Mouse (Mus musculus) limb, embryonic 11.5 days (tissue): ENCODE data around the gene Tcn2. TPM values are rescaled to one million over a fixed set of nuclear protein-coding genes. Genes with fewer than 3 reads are reported as not detected.
A peak's percentile ranks its signal among the peaks of the same experiment; 100 is the strongest.
"Not testable (repeated sequence)": the region's sequence is repeated elsewhere in the genome, so short reads cannot be mapped to it uniquely, and the experiment has no call there.

Experiments used
- ATAC-seq: fragments of 200-750 bp; cut with Nextera tagmentation; 2 replicates; pipeline ENCODE4 v1.8.0; 2017; ENCODE audit warnings: low read depth; ENCODE audit not compliant: insufficient number of reproducible peaks, low FRiP score, low TSS enrichment
- DNase-seq: peaks from one replicate; pipeline ENCODE4 v3.0.0-alpha.2; 2015; ENCODE audit warnings: low spot score
- H3K27ac ChIP-seq: fragments of 300-500 bp; sonication (generic); replicated peaks from 2 replicates; pipeline ENCODE4 v1.5.1; 2014; ENCODE audit warnings: low read depth, mild to moderate bottlenecking, low read length
- H3K27me3 ChIP-seq: fragments of 300-500 bp; sonication (generic); 2 replicates; pipeline ENCODE4 v1.6.1; 2014; ENCODE audit warnings: mild to moderate bottlenecking, low read length, mixed read lengths; ENCODE audit not compliant: control insufficient read depth, insufficient read depth
- H3K36me3 ChIP-seq: fragments of 300-500 bp; sonication (generic); 2 replicates; pipeline ENCODE4 v1.6.1; 2014; ENCODE audit warnings: mild to moderate bottlenecking, low read length, moderate library complexity, mixed read lengths; ENCODE audit not compliant: control insufficient read depth, insufficient read depth
- H3K4me1 ChIP-seq: fragments of 300-500 bp; sonication (generic); 2 replicates; pipeline ENCODE4 v1.6.1; 2014; ENCODE audit warnings: low read length, mixed read lengths; ENCODE audit not compliant: control insufficient read depth, insufficient read depth
- H3K4me2 ChIP-seq: fragments of 300-500 bp; sonication (generic); 2 replicates; pipeline ENCODE4 v1.6.1; 2014; ENCODE audit warnings: low read depth, mild to moderate bottlenecking, moderate library complexity; ENCODE audit not compliant: severe bottlenecking
- H3K4me3 ChIP-seq: fragments of 300-500 bp; sonication (generic); 2 replicates; pipeline ENCODE4 v1.5.1; 2014; ENCODE audit warnings: low read depth, low read length
- H3K9ac ChIP-seq: fragments of 300-500 bp; sonication (generic); 2 replicates; pipeline ENCODE4 v1.6.1; 2014; ENCODE audit warnings: mild to moderate bottlenecking, low read length
- H3K9me3 ChIP-seq: fragments of 300-500 bp; sonication (generic); 2 replicates; pipeline ENCODE4 v1.6.1; 2016; ENCODE audit warnings: low read length; ENCODE audit not compliant: control insufficient read depth
- WGBS: fragments of 180-500 bp; shearing (Covaris S2); extraction: QIAGEN DNeasy Blood & Tissue Kit; methylation state at CpG from one replicate; pipeline ENCODE4 v1.1.7; 2014; 5-methylcytosine and 5-hydroxymethylcytosine counted together
- polyA plus RNA-seq: library from polyadenylated mRNA; unstranded; fragments of >200 nt; fragmentation: Nextera tagmentation; extraction: Ambion mirVana; gene quantifications from 2 replicates; pipeline ENCODE4 v1.2.1, GENCODE M21; 2014

Gene Tcn2
- polyA plus RNA-seq, 1 experiment from 2014 or later: 28.9 TPM

DNA sequence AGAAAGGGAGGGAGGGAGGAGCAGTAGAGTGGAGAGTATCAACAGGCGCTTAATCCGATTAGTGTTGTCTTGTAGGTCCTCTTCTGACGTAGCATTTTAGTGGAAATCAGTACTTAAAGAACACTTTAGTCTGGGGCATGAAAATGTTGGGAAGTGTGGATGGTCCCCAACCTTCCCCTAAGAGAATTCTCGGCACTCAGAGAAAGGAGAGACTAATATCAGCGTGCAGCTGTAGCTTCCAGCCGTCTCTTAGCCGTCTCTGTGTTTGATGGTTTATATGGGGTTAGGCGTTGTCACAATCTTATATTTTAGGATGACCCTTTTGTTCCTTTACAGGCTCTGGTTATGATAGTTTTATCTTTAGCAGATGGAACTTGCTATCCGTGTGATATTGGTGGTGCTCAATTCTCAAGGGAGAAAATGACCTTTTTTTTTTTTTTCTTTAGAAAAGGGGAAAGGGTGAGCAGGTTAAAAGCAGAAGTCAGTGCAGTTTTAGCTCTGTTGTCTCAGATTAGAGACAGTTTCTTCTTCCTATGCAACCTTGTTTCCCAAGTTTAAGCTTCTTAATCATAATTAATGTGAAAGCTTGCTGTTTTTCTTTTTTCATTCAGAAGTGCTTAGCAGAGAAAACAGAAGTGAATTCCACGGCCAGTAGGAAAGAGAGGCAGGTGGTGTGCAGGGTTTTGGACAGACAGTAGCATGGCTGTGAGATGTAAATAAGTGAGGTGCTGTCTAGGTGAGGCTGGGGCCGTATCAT lies 32.6 kb upstream of the Tcn2 start:
- H3K9ac ChIP-seq: peak overlapping the region; percentile 86
- H3K27me3 ChIP-seq: no peaks in the 10 kb centered on the region
- peaks cover 3% of the 10 kb centered on the region; the same call in 1 of the 2 replicates for H3K36me3 ChIP-seq
- 16% methylated on average over 11 of the region's 11 CpGs for WGBS
- H3K9me3 ChIP-seq: no peaks in the 10 kb centered on the region
- DNase-seq: no peak
- H3K4me3 ChIP-seq: peak overlapping the region; percentile 68
- peak overlapping the region; percentile 71 for H3K4me2 ChIP-seq
- no peak overlapping the region for H3K27ac ChIP-seq
- ATAC-seq: 0 out of 2 replicates have a peak, but pooled peaks have one; percentile 9
- peaks cover 3% of the 10 kb centered on the region; the same call in 1 of the 2 replicates for H3K4me1 ChIP-seq

DNA sequence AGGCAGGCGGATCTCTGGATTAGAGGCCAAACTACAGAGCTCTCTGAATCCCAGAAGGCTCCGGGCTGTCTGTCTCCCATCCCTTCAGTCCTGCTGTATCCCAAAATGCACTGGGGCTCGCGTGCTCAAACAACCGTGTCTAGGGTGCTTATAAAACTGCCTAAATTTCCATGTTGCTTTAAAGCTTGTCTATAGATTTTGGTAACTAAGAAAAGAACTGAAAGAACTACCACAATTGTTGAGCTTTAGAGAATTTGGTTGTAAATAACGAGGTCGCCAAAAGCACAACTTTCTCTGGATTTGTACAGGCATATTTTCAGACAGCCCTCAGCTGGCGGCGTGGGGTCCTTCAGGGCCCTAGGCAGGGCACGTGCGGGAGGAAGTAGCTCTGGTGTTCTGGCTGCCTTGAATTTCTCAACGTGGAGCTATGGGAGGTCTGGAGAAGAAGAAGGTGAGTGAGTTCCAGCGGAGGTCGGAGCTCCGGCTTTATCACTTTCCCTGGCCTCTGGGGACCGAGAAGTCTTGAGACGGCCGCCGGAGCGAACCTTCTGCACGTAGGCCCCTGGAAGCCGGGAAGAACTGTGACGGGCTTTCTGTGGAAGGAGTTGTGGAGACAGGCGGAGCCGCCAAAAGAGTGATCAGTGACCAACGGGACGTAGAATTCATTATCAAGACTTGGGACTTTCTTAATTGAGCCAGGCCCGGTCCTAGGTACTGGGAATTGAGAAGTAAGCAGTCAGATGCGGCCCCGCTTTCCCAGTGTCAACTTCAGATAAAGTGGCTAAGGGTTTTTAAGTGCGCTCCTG lies 31.9 kb upstream of the Tcn2 start, which contains the start of gene Pes1:
Gene Pes1, plus strand, starts transcription at position 366 of the 806 bp plus-strand sequence.
- Histone ChIP-seq H3K4me3 (peak within 1 kb of the TSS; percentile 68), H3K4me2 (peak within 1 kb of the TSS; percentile 71), H3K36me3 (peaks cover 3% of the 10 kb centered on the region; the same call in 1 of the 2 replicates), H3K9me3 (no peaks in the 10 kb centered on the region), H3K27me3 (no peaks in the 10 kb centered on the region), H3K9ac (peak within 1 kb of the TSS; percentile 86), H3K4me1 (peaks cover 3% of the 10 kb centered on the region; the same call in 1 of the 2 replicates), H3K27ac (no peak within 1 kb of the TSS)
- under 1% methylated on average over 31 of the region's 31 CpGs for WGBS
- ATAC-seq (peak; percentile 84; the same call in 1 of the 2 replicates), DNase-seq (peak; percentile 86)

DNA sequence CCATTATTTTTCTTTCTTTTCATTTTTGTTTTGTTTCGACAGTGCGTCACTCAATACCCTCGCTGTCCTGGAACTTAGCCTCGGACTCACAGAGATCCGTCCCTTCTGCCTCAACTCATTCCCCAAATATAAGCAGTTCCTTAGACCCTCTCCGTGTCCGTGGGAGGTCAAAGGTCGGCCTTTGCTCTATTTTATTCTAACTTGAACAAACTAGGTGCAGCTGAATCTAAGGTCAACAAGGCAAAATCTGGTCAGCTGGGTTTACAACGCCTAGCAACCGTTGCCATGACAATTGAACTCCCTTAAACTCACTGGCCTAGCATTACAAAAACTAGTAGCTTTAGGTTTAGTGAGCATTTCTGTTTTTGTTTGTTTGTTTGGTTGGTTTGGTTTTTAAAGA lies 31.2 kb upstream of the Tcn2 start:
- 86% methylated on average over 10 of the region's 10 CpGs for WGBS
- Histone ChIP-seq H3K4me2 (peak overlapping the region; percentile 21; the same call in 1 of the 2 replicates), H3K9ac (peak overlapping the region; percentile 5; the same call in 1 of the 2 replicates), H3K9me3 (no peaks in the 10 kb centered on the region), H3K4me3 (no peak overlapping the region; the same call in 1 of the 2 replicates), H3K27me3 (no peaks in the 10 kb centered on the region), H3K4me1 (peaks cover 3% of the 10 kb centered on the region; the same call in 1 of the 2 replicates), H3K27ac (no peak overlapping the region), H3K36me3 (peaks cover under 1% of the 10 kb centered on the region; the same call in 1 of the 2 replicates)
- no peak for DNase-seq
- no peak for ATAC-seq

DNA sequence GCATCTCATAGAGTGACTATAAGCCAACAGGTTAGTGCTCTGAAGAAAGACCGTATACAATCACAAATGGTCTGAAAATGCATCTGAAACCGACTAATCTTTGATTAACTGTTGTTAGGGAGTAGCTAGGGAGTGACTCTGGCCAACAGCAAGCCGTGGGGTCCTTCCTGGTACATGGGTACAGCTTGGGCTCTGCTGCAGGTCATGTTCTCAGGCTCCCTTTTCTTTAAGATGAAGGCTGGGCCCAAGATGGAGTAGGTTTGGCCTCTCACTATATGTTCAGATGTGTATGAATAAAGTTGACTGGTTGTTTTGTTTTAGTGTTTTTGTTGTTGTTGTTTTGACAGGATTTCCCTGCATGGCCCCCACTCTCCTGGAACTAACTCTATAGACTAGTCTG lies 29.8 kb upstream of the Tcn2 start:
- no peak overlapping the region for H3K9ac ChIP-seq
- no peaks in the 10 kb centered on the region for H3K9me3 ChIP-seq
- H3K4me2 ChIP-seq: no peak overlapping the region
- ATAC-seq (no peak), DNase-seq (no peak)
- 86% methylated on average over 3 of the region's 3 CpGs for WGBS
- H3K4me3 ChIP-seq: no peak overlapping the region
- H3K27me3 ChIP-seq: no peaks in the 10 kb centered on the region
- H3K4me1 ChIP-seq: peaks cover 3% of the 10 kb centered on the region; the same call in 1 of the 2 replicates
- H3K36me3 ChIP-seq: no peaks in the 10 kb centered on the region
- no peak overlapping the region for H3K27ac ChIP-seq

DNA sequence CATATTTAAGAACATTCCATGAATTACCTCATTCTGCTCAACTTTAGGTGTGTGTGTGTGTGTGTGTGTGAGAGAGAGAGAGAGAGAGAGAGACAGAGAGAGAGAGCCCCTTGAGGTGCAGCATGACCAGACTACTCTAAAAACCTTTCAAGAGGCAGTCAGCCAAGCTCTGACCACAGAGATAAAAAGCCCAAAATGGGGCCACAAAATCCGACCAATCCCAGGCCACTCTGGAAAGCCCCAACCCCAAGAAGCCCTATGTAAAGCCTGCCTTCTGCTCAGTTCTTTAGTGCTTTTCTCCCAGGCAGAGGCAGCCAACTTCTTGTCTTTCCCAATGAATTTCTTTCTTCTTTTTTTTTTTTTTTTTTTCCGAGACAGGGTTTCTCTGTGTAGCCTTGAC lies 28.9 kb upstream of the Tcn2 start:
- DNase-seq (no peak), ATAC-seq (no peak)
- Histone ChIP-seq H3K4me1 (peaks cover 3% of the 10 kb centered on the region; the same call in 1 of the 2 replicates), H3K9me3 (no peaks in the 10 kb centered on the region), H3K36me3 (no peaks in the 10 kb centered on the region), H3K4me2 (no peak overlapping the region), H3K27ac (no peak overlapping the region), H3K27me3 (no peaks in the 10 kb centered on the region), H3K4me3 (no peak overlapping the region), H3K9ac (no peak overlapping the region)
- 69% methylated on average over 2 of the region's 2 CpGs for WGBS

DNA sequence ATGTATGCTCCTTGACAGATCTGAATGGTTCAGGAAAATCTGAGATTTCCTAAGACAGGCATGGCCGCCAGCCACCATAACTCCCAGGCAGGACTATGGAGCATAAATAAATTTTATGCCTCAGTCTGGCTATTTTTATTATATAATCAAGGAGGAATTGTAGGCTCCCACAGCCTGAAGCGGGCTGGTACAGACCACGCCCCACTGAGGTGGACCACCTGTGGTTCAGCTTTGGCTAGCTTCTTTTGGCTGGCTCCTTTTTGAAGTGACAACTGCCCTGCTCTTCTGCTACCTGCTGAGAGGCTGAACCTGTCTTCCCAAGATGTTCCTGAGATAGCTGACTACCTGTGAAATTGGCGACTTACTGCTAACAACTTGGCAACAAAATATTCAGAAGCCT lies 23.4 kb upstream of the Tcn2 start:
- DNase-seq, ATAC-seq, H3K27me3 ChIP-seq, H3K4me3 ChIP-seq, H3K27ac ChIP-seq, H3K9ac ChIP-seq, H3K9me3 ChIP-seq, H3K4me2 ChIP-seq, H3K36me3 ChIP-seq, H3K4me1 ChIP-seq: not testable (repeated sequence)
- WGBS: 76% methylated on average over 4 of the region's 4 CpGs

- not testable (repeated sequence) for H3K4me3 ChIP-seq
These were observed 22.9 kb upstream of the Tcn2 start for GRCm38 (mm10) chr11:3954876-3955275.

GRCm38 (mm10) chr11:3946386-3946785 lies 14.4 kb upstream of the Tcn2 start:
- WGBS: 33% methylated on average over 1 of the region's 1 CpGs
- ATAC-seq (no peak), DNase-seq (no peak)
- Histone ChIP-seq H3K4me2 (no peak overlapping the region), H3K4me3 (no peak overlapping the region), H3K9ac (no peak overlapping the region), H3K4me1 (no peaks in the 10 kb centered on the region), H3K27ac (no peak overlapping the region), H3K9me3 (no peaks in the 10 kb centered on the region), H3K27me3 (no peaks in the 10 kb centered on the region), H3K36me3 (no peaks in the 10 kb centered on the region)

More at GRCm38 (mm10) chr11:3954876-3955275, 22.9 kb upstream of the Tcn2 start:
- H3K9ac ChIP-seq, H3K9me3 ChIP-seq, H3K4me2 ChIP-seq, ATAC-seq, DNase-seq, H3K27me3 ChIP-seq, H3K36me3 ChIP-seq, H3K4me1 ChIP-seq, H3K27ac ChIP-seq: not testable (repeated sequence)
- 87% methylated on average over 5 of the region's 5 CpGs for WGBS
